Mouse (Mus musculus) naive thymus-derived CD4-positive, alpha-beta T cell, adult 5 months (primary cell): ENCODE measurements around the gene Bri3. TPM values are rescaled to one million over a fixed set of nuclear protein-coding genes. Genes with fewer than 3 reads are reported as not detected.

Source experiments
- polyA plus RNA-seq: library from polyadenylated mRNA; unstranded; fragments of 100-300 nt; shearing (Covaris generic); gene quantifications from one replicate; pipeline ENCODE4 v1.2.1, GENCODE M21; 2017

Gene Bri3
- 5.5 TPM for polyA plus RNA-seq

DNA sequence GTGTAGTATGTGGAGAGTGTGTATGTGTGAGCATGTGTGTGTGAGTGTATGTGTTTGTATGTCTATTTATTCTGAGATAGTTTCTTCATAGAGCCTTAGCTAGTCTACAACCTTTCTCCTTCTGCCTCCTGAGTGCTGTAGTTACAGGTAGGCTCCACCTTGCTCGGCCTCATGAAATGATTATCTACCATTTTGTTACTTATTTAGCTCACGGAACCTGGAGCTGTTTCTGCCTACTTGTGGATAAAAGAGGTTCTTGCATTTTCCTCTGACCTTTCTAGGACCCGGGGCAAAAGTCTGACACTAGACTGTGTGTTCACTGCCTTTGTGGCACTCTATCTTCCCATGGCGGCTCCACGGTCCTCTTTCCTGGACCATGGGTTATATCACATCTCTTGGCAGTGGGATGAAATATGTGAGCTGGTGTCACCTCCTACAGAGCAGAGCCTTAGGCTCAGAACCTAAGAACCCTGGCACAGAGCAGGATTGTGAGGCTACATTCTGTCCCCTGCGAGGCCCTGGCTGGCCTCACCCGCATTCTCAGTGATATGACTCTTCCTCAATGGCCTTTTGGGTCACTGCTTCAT is at the start of gene Bri3:
Bri3 (plus strand) TSS at position 537 of the 587 bp plus-strand sequence.

GRCm38 (mm10) chr5:144223503-144223862 is 20.8 kb upstream of the Bri3 start, which contains the start of gene Tecpr1:
Tecpr1 (minus strand) TSS chr5:144223615.

GRCm38 (mm10) chr5:144357881-144358591 is 113.8 kb downstream of the Bri3 start, which contains the start of gene Baiap2l1:
Baiap2l1 (minus strand) TSS chr5:144358112.

Other genes starting within 250 kb of the Bri3 start
- gene Ccz1, start 229.6 kb upstream of the Bri3 start, polyA plus RNA-seq: 53.8 TPM
- not detected for gene Ocm, start 217.8 kb upstream of the Bri3 start, polyA plus RNA-seq
- gene Lmtk2, start 144.0 kb upstream of the Bri3 start, polyA plus RNA-seq: 20.5 TPM
- not detected for gene Bhlha15, start 54.2 kb upstream of the Bri3 start, polyA plus RNA-seq
- gene Tecpr1, start 20.8 kb upstream of the Bri3 start, polyA plus RNA-seq: 305 TPM
- gene Baiap2l1, start 113.7 kb downstream of the Bri3 start, polyA plus RNA-seq: 0.91 TPM